Mouse (Mus musculus): Measurements from ENCODE around the gene Tmem132a.

Tmem132a gene

GRCm38 (mm10) chr19:10831424-10831823, 38.3 kb downstream of the Tmem132a start:
- peak; percentile 67 for DNase-seq (ENCODE audit: low spot score)

GRCm38 (mm10) chr19:10829436-10830175, 40.1 kb downstream of the Tmem132a start, which contains the start of gene Cd6:
Gene Cd6, minus strand, starts transcription at chr19:10830058.
- DNase-seq (ENCODE audit: low spot score), result no peak

GRCm38 (mm10) chr19:10828321-10828720, 41.4 kb downstream of the Tmem132a start:
- no peak for DNase-seq (ENCODE audit: low spot score)

GRCm38 (mm10) chr19:10824061-10824460, 45.7 kb downstream of the Tmem132a start:
- no peak for DNase-seq (ENCODE audit: low spot score)

GRCm38 (mm10) chr19:10822534-10822933, 47.2 kb downstream of the Tmem132a start:
- no peak for DNase-seq (ENCODE audit: low spot score)

- no peak for DNase-seq (ENCODE audit: low spot score)
Observed at GRCm38 (mm10) chr19:10821319-10821718, 48.4 kb downstream of the Tmem132a start.

GRCm38 (mm10) chr19:10818217-10818946, 51.4 kb downstream of the Tmem132a start:
- no peak for DNase-seq (ENCODE audit: low spot score)

GRCm38 (mm10) chr19:10816462-10816861, 53.3 kb downstream of the Tmem132a start:
- DNase-seq (ENCODE audit: low spot score), result no peak

- no peak for DNase-seq (ENCODE audit: low spot score)
Observed at GRCm38 (mm10) chr19:10815871-10816270, 53.9 kb downstream of the Tmem132a start.

- no peak for DNase-seq (ENCODE audit: low spot score)
Observed at GRCm38 (mm10) chr19:10813905-10814304, 55.8 kb downstream of the Tmem132a start.

GRCm38 (mm10) chr19:10813039-10813438, 56.7 kb downstream of the Tmem132a start:
- no peak for DNase-seq (ENCODE audit: low spot score)

- DNase-seq (ENCODE audit: low spot score), result no peak
Observed at GRCm38 (mm10) chr19:10811471-10811870, 58.3 kb downstream of the Tmem132a start.

- DNase-seq (ENCODE audit: low spot score), result no peak
Observed at GRCm38 (mm10) chr19:10810176-10810492, 59.6 kb downstream of the Tmem132a start.

GRCm38 (mm10) chr19:10809428-10810175, 60.1 kb downstream of the Tmem132a start:
- no peak for DNase-seq (ENCODE audit: low spot score)

GRCm38 (mm10) chr19:10808524-10809233, 61.1 kb downstream of the Tmem132a start:
- no peak for DNase-seq (ENCODE audit: low spot score)
